Mouse (Mus musculus): ENCODE data around the gene Uso1.

Gene Uso1

DNA sequence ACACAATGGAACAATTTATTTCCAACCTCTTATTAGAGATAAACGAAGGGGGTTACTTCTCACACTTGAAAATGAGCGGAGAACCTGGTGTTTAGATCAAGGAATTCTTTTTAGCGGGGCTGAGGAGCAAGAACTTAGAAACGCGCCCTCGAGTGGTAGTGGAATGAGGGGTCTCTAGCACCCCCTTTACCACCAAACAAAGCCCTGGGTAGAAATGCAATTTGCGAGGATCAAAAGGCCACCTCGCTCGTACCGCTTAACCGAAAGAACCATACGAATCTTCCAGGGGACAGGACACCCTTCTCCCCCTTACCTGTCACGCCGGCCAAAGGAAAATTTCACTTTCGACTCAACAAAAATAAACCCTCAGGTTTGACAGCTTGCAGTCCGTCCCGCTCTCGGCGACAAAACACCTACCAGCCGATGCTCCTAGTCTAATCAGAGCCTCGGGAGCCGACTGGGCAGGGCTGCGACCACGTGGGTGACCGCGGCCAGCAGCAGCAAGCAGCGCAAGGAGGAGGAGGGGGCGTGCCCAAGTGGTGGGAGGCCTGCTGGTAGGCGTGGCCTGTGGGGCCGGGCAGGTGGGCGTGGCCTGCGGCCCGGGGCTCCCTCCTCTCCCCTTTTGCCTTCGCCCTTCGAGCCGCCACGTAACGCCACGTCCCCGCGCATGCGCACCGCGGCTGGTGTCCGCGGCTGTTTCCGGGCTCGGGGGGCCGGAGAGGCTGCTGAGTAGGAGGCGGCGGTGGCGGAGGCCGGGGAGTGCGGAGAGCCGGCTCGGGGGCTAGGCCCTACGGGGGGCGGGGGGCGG is at the start of gene Uso1:
TSS of gene Uso1 (plus strand) at position 700 of the 808 bp plus-strand sequence.
- peak; percentile 99 for DNase-seq (ENCODE audit: low spot score)

DNA sequence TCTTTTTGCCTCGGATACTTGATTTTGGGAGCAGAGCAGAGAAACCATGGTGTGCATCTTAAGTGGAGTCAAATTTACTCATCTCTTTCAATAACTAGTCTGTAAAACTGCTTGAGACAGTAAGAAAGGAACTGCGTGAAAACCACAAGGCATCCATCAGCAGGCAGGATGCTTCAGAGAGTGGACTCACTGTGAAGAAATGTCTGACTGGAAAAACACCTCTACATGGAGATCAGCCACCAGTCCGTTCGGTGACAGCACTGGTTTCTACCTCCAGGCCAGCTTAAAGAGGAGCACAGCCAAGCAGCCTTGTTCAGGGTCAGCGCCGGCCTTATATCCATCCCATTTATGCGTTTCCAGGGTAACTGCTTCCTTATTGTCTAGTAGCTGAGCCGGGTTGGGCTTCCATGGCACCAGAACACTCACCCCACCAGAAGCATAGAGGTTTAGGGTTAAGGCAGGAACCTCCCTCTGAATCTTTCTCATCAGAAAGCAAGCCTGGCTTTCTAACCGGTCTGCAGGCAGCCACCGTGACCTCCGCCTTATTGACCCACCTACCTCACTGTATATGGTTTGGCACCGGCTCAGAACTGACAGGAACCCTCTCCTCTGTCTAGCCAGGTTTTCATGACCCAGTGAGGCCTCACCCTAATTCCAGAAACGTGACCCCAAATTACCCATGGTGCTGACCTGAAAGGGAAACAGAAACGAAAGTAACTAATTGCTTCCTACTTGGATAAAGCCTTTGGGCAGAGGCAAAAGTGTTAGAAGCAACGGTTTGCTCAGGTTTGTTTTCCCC is 44.3 kb upstream of the Uso1 start:
- DNase-seq (ENCODE audit: low spot score): no peak

DNA sequence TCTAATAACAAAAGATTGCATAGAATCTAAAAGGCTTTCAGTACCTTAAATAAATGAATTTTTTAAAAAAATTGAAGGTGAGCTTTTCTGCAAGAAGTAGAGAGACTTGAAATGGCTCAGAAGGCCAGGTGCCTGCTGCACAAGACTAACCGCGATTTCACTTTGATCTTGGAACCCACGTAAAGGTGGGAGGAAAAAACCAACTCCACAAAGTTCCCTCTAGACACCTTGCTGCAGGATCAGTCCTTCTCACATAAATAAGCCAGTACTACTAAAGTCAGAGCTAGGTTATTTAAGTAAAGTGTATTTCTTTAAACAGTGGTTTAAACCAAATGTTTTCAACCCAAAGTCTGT is 43.7 kb upstream of the Uso1 start:
- DNase-seq (ENCODE audit: low spot score): no peak

DNA sequence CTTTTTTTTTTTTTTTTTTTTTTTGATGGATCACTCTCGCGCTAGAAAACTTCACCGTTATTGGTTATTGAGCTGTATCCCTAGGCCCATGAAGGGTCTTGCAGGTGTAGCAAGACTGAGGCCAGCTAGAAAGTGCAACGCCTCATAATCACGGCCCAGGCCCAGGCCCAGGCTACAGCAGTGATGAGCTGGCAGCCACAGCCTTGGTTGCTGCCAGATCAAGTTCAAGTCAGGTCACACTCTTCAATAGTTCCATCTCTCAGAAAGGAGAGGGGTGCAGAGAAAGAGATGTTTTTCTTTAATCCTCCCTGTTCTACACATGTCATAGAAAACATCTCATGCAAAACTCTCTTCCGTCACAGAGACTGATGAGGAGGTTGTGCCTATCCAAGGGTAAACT is 41.0 kb upstream of the Uso1 start:
- no peak for DNase-seq (ENCODE audit: low spot score)

DNA sequence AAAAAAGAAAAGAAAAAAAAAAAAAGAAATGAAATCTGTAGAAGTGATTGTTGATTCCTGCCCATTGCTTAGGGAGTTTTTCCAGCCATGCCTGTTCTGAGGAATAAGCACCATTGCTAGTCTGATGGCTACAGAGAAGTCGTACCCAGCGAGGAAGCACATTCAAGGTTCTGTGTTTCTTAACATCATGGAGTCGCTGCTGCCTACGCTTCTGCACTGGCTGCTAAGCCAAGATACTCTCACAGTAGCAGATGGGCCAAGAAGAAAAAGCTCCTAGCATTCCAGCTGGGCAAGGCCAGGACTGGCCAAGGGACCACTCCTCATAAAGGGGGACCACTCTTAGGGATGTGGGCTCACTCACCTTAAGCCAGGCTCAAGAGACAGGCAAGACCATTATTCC is 40.0 kb upstream of the Uso1 start:
- no peak for DNase-seq (ENCODE audit: low spot score)

DNA sequence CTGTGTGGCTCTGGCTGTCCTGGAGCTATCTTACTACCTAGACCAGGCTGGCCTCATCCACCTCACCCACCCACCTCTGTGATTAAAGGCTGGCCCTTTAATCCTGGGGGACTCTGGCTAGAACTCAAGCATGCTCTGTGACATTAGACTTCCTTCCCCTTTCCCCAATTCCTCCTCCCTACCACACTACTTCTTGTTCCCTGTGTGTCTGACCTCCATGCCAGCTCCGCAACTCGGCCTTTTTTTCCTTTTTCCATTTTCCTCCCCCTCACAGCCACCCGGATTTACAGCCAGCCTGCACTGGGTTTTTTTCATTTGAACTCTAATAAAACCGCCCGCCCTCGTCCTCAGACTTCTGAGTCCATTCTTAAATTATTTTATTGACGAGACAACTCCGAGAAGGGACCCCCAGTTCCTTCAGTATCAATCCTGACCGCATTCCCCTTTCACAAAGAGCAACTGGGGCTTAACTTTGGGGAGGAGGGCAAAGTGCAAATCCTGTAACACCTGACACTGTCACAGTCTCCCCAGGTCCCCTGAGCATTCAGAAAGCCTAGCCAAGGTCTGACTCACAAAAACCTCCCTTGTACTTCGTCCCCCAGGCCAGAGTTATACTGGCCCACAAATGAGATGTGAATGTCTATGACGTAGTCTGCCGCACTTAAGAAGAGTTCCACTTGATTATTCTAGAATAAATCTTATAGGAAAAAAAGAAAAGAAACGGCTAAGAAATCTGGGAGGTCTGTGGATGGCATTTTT is 39.2 kb upstream of the Uso1 start:
- no peak for DNase-seq (ENCODE audit: low spot score)

DNA sequence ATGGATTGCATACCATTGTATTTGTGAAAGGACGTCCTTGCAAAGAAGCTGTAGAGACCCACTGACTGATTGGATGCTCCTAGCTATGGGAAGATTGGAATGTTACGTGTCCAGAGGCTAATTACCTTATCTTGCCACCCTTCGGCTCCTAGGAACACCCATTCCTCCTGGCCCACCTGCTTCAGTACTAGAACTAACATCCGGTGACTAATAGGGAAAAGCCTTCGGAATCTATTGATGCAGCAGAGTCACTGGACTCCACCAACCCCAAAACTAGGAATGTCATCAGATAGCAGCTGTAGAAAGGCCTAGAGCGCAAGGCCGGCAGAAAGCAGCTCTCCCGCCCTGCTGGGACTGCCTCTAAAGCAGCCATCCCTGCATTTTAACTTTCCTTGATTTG is 36.1 kb upstream of the Uso1 start:
- DNase-seq (ENCODE audit: low spot score): no peak

DNA sequence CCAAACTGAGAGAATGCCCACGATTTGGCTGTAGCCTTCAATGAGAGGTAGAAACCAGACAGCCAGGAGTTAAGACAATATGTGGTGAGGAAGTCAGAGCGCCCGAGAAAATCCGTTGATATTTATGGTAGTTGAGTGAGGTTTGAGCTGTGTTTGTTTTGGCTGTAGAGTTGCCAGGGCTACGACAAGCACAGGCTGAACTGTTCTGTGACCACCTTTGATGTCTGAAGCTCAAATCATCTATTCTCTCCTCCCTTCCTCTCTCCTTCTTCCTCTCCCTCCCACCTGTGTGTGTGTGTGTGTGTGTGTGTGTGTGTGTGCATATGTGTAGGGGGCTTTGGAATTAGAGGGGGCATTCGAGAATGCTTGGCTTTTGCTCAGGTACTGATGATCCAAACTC is 34.7 kb upstream of the Uso1 start:
- DNase-seq (ENCODE audit: low spot score): no peak

DNA sequence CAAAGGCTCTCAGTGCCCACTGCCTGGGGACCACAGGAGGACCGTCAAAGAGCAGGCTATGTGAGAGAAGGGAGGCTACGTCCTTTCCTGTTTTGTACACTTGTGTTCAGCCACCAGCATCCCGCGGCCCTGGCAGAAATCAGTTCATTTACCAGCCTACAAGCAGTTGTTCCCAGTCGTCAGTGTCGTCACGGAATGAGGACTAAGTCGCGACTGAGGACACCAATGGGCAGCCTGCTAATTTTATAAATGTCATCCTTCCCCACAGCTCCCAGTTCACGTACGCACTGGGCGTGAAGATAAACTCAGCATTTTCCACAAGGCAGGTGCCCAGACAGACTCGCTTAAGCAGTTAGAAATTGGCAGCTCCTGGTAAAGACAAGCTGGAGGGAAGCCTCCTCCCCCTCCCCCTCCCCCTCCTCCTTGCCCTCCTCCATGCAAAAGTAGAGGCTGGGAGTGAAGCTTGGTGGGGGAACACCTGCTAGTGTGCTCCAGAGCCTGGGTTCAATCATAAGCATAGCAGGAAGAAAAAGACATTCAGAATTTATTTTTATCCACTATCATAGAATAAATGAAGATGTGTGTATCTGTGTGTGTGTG is 33.8 kb upstream of the Uso1 start:
- no peak for DNase-seq (ENCODE audit: low spot score)

DNA sequence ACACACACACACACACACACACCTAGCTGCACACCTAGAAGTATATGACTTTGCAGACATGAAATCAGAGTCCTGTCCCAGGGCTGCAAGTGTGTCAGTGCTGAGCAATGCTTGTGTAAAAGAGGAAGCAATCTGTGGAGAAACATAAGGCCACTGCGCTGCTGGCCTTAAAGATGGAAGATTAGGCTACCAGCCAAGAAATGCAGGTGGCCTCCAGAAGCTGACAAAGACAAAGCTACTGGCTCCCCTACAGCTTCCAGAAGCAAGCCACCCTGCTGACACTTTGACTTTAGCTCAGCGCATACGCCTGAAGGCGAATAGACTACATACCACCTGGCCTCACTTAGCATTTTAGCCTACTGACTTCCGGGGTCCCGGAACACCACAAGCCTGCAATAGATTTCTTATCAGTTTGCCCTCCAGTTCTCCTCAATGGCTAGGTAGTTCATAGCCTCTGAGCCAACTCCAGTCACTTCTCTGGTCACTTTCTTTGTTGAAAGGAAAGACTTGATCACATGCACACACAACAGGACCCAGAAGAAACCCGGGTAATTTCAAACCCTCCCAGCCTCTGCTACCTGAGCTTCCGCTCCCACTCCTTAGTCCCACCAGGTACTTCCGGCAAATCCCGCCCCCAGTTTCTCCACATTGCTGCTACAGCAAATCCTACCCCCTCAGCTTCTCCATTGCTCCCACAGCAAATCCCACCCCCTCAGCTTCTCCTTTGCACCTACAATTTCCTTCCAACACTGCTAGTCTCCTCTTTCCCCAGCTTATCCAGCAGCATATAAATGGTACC is 31.2 kb upstream of the Uso1 start:
- DNase-seq (ENCODE audit: low spot score): no peak

DNA sequence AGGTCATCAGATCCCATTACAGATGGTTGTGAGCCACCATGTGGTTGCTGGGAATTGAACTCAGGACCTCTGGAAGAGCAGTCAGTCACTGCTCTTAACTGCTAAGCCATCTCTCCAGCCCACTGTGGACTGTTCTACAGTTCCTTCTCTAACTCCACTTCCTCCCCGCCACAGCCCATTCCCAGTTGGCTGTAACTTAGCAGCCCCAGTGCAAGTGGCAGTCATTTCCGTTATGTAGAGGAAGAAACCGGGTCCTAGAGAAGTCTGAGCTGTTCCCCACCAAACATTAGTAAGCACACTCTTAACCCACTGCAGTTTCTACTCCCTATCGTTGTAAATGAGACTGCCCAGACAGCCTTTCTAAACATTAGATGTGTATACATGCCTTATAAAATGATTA is 30.5 kb upstream of the Uso1 start:
- DNase-seq (ENCODE audit: low spot score): no peak

DNA sequence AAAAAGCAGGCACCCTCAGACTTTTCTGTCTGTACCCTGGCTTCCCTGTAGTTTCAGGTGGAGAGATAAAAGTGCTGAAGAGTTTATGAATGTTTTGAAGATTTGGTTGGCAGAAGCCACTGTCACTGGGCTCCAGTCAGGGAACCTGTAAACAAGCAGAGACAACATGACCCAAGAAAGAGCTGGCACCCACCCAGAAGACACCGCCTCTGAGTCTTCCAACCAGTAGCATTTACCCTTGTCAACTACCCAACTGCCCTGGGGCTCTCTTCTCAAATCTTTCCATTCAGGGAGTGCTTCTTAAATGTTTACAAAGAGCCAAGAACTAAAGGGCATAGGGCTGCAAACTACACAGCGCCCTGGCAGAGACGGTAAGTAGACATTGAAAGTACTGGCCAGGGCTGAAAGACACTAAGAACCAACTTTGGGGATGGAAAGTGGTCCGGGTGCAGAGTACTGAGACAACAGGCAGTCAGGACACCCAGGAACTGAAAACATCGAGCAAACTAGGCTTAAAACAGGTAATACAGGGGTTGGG is 26.9 kb upstream of the Uso1 start:
- no peak for DNase-seq (ENCODE audit: low spot score)

DNA sequence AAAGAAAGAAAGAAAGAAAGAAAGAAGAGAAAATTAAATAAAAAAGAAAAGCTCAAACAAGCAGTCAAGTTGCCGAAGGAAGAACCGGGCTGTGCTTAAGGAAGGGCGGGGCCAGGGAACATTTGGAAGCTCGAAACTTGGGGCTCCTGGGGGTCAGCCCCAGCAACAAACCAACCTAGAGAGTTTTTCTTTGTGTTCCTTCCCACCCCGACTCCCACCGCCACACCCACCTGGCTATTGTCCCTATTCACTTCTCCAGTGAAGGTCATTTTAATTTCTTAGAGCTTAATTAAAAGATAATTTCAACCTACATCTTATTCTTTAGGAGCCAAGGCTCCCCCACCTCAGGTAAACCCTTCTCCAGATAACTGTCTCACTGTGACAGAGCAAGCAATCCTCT is 25.6 kb upstream of the Uso1 start:
- no peak for DNase-seq (ENCODE audit: low spot score)

DNA sequence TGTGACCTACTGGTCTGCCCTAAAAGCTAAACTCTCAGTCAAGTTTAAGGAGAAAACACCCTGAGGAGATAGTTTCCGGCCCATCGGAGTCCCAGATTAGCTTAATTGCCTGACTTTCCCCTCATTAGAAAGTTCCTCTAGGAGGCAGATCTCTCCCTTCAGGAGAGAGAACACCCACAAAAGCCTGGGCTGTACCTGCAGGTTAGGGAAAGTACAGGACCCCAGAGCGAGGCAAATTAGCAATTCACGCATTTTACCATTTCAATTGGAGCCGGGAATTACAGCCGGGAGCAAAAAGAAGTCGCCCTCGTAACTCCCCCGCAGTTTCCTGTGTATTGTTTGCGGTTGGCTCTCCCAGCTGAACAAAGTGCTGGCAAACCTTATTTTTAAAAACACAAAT is 25.2 kb upstream of the Uso1 start:
- DNase-seq (ENCODE audit: low spot score): peak; percentile 21

DNA sequence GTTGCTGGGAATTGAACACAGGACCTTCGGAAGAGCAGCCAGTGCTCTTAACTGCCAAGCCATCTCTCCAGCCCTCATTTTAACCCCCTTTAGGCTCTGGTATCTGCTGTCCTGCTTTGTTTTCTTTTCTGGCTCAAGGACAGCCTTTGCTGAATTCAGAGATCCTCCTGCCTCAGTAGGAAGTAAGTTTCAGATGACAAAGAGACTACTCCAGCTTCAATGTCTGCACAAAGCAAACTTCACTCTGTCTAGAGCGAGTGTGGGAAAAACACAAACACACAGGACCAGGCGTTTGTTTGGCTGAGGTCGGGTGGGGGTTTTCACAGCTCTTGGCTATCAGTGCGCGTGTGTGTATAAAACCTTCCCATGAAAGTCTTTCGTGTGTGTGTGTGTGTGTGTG is 24.3 kb upstream of the Uso1 start:
- no peak for DNase-seq (ENCODE audit: low spot score)

DNA sequence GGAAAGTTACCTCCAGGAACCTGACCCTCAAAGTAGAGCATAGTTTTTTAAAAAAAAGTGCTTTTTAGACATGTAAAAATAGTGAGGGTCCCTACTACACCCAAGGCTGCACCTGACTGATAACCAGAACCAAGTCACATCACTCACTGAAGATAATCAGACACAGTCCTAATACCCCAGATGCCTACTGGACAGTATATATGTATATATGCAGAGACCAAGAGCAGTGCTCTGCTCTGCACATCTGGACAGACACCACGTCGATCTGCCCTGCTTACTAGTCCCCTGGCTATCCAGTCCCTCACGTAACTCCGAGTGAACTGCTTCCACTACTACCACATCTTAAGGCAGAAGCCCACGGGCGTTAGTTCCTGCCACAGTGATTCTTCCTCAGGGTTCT is 23.5 kb upstream of the Uso1 start:
- no peak for DNase-seq (ENCODE audit: low spot score)

DNA sequence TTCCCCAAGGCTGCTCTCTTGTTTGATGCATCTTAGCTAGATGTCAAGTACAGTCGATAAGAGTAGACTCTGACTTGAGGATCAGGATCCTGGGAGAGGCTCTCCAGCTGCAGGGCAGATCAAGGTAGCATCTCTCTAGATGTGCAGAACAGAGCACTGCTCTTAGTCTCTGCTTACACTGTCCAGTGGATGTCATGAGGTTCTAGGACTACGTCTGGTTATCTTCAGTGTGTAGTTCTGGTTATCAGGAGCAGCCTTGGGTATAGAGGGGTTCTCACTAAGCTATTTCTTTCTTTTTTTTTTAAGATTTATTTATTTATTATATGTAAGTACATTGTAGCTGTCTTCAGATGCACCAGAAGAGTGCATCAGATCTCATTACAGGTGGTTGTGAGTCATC is 22.8 kb upstream of the Uso1 start:
- DNase-seq (ENCODE audit: low spot score): no peak

DNA sequence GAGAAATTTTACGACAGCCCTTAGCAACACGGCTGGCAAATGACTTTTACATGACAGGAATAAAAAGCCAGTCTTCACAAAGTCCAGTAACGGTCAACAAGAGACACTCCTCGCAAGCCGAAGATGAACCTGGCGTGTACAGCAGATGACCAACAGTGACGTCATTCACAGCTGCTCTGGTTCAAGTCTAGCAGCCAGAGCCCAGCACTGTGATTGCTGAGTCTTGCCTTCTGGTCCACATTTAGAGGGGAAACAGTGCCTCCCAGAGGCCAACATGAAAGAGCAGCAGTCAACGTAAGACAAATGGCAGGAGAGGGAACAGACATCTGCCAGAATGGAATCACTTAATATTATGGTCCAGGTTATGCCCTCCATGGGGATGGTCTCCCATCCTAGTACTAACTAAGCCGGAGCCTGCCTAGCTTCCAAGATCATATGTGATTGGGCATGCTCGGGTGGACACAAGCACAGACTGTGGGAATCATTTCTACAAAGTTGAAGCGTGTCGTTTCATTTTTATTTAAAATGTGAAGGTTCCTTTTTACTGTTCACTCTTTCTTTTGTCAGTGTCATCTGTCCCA is 19.8 kb upstream of the Uso1 start:
- peak; percentile 81 for DNase-seq (ENCODE audit: low spot score)

DNA sequence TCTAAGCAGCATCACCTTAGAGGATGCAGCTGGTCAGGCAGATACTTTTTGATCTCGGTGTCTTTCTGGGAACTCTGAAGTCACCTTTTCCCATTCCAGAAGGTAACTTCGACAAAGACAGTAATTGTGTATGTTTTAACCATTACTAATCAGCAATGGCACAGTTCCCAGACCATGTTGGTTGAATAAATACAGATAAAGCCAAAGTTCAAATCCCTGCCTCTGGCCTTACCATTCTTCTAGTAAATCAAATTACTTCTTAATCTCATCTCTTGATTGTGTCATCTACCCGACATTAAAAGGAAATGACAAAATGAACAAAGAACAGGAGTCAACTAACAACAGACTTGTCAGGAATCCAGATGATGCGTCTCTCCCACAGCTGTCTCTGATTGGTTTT is 16.1 kb upstream of the Uso1 start:
- no peak for DNase-seq (ENCODE audit: low spot score)

DNA sequence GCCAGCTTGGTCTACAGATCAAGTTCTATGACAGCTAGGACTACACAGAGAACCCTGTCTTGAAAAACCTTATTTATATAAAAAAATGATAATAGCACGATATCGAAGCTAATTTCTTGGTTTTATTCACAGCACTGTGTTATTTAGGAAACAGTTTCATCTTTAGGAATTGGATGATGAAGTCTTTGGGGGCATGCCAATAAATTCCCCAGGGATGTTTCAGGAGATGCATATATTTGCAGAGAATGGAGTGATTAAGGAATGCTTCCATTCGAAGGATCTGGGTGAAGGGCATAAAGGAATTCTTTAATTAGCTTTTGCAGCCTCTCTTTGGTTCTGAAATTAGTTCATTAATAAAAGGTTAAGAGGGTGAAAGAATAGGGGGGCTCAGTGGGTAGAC is 12.3 kb upstream of the Uso1 start:
- DNase-seq (ENCODE audit: low spot score): no peak

DNA sequence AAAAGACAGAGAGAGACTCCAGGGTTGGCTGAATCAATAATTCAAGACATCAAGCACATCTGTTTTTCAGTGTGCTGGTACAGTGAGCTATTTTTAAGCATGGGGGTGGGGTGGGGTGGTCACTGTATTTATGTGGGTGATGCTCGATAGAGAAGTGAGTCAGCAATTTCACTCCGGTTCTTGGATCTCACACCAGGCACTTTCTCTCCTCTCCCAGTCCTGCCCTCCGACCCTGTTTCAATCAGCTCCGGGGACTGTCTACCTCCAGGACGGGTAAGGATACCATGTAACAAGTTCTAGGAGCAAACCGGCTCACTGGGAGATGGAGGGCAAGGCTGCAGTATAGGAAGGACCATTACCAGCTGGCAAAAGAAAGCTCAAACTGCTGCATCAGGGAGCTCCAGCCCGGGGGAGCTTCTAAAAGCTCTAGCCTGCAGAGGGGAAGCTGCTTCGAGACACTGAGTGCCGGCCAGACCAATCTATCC is 10.6 kb upstream of the Uso1 start:
- DNase-seq (ENCODE audit: low spot score): no peak

All from embryo, embryonic 10 days (tissue).